Mouse (Mus musculus) intestine, embryonic 16.5 days (tissue): ENCODE results near the gene Mtrex. TPM values are rescaled to one million over a fixed set of nuclear protein-coding genes. Genes with fewer than 3 reads are reported as not detected.
A peak's percentile ranks its signal among the peaks of the same experiment; 100 is the strongest.

Experiments used
- ATAC-seq: fragments of 200-750 bp; cut with Nextera tagmentation; 2 replicates; pipeline ENCODE4 v1.8.0; 2017; ENCODE audit warnings: moderate TSS enrichment, moderate library complexity
- H3K27ac ChIP-seq: fragments of 300-500 bp; sonication (generic); 2 replicates; pipeline ENCODE4 v1.5.1; 2014; ENCODE audit warnings: mild to moderate bottlenecking, low read length
- H3K27me3 ChIP-seq: fragments of 300-500 bp; sonication (generic); replicated peaks from 2 replicates; pipeline ENCODE4 v1.6.1; 2014; ENCODE audit warnings: low read length, control low read depth, mixed read lengths; ENCODE audit not compliant: control insufficient read depth, insufficient read depth
- H3K36me3 ChIP-seq: fragments of 300-500 bp; sonication (generic); 2 replicates; pipeline ENCODE4 v1.6.1; 2014; ENCODE audit warnings: low read length, control low read depth; ENCODE audit not compliant: control insufficient read depth, insufficient read depth
- H3K4me1 ChIP-seq: fragments of 300-500 bp; sonication (generic); 2 replicates; pipeline ENCODE4 v1.6.1; 2014; ENCODE audit warnings: low read length, control low read depth, mixed read lengths; ENCODE audit not compliant: control insufficient read depth, insufficient read depth
- H3K4me2 ChIP-seq: fragments of 300-500 bp; sonication (generic); 2 replicates; pipeline ENCODE4 v1.6.1; 2014; ENCODE audit warnings: low read depth, low read length, control low read depth
- H3K4me3 ChIP-seq: fragments of 300-500 bp; sonication (generic); 2 replicates; pipeline ENCODE4 v1.5.1; 2014; ENCODE audit warnings: mild to moderate bottlenecking, low read length
- H3K9ac ChIP-seq: fragments of 300-500 bp; sonication (generic); 2 replicates; pipeline ENCODE4 v1.6.1; 2014; ENCODE audit warnings: low read depth, low read length
- H3K9me3 ChIP-seq: fragments of 300-500 bp; sonication (generic); 2 replicates; pipeline ENCODE4 v1.6.1; 2016; ENCODE audit warnings: low read length, control low read depth; ENCODE audit not compliant: control insufficient read depth
- WGBS: fragments of 180-500 bp; shearing (Covaris S2); extraction: QIAGEN DNeasy Blood & Tissue Kit; methylation state at CpG from one replicate; pipeline ENCODE4 v1.1.7; 2014; 5-methylcytosine and 5-hydroxymethylcytosine counted together
- polyA plus RNA-seq: library from polyadenylated mRNA; unstranded; fragments of >200 nt; fragmentation: Nextera tagmentation; extraction: Ambion mirVana; gene quantifications from 2 replicates; pipeline ENCODE4 v1.2.1, GENCODE M21; 2015

Gene Mtrex
- polyA plus RNA-seq, 1 experiment from 2014 or later, result 51.5 TPM

DNA sequence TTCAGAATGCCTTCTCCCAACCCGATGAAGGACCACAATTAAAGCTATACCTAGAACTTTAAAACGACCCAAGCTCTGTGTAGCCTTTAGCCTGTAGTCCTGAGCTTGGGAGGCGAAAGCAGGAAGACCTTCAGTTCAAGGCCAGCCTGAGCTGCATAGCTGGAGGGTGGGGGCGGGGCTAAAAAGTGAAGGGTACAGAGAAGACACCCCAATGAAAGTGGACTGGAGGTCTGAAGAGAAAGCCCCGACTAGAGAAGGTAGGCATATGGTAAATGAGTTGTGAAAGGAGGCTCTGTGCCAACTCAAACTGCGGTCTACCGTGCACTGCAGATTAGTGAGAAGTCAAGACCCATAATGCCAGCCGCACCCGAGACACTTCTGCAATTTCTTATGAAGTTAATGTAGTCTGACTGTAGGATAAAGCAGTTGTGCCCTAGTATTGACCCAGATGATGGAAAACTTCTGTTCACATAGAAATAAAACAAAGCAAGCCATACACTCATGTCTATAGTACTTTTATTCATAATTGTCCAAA is 89.5 kb downstream of the Mtrex start:
- no peak overlapping the region for H3K4me2 ChIP-seq
- no peaks in the 10 kb centered on the region for H3K27me3 ChIP-seq
- WGBS, result 82% methylated on average over 9 of the region's 9 CpGs
- H3K27ac ChIP-seq, result no peak overlapping the region
- H3K9me3 ChIP-seq, result no peaks in the 10 kb centered on the region
- no peak overlapping the region for H3K9ac ChIP-seq
- H3K4me1 ChIP-seq, result no peaks in the 10 kb centered on the region
- peaks cover 3% of the 10 kb centered on the region; the same call in 1 of the 2 replicates for H3K36me3 ChIP-seq
- no peak overlapping the region for H3K4me3 ChIP-seq
- ATAC-seq, result no peak

DNA sequence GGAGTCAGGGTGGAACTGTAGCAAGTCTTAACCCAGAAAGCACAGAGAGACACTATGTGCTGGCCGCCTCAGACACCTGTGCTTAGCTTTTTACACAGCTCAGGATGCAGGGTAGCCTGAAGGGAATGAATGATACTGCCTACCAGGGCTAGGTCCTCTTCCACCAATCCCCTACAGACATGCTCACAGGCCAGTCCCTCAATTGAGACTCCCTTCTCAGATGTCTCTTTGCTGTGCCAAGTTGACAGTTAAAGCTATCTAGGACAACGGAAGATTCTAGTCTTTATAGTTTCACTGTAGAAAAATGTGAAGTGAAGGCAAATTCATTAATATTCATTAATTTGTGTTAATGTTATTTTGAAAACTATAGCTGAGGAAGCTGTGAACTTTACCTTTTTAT is 90.2 kb downstream of the Mtrex start:
- no peak overlapping the region for H3K4me3 ChIP-seq
- no peak overlapping the region for H3K9ac ChIP-seq
- no peaks in the 10 kb centered on the region for H3K4me1 ChIP-seq
- ATAC-seq, result no peak
- H3K9me3 ChIP-seq, result no peaks in the 10 kb centered on the region
- no peak overlapping the region for H3K27ac ChIP-seq
- H3K36me3 ChIP-seq, result no peaks in the 10 kb centered on the region
- no peaks in the 10 kb centered on the region for H3K27me3 ChIP-seq
- H3K4me2 ChIP-seq, result no peak overlapping the region
- WGBS, result 89% methylated on average over 2 of the region's 2 CpGs

DNA sequence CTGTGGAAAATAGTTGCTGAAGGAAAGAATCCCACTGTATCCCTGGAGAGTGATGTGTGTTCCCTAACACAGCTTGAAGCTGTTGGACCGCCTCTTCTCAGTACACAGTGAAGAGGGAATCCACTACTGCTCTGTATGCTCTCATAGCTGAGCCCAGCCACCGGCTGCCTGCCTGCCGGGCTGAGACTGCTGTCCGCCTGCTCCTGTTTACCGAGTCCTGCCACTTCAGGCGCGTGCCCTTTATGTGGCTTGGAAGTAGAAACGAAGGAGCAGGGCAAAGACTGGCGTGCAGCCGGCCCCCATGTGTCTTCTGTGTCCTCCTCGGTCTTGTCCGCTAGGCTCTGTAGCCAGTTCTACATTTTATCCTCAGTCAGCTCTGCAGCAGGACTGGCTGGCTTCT is 92.1 kb downstream of the Mtrex start:
- Histone ChIP-seq H3K36me3 (no peaks in the 10 kb centered on the region), H3K4me3 (no peak overlapping the region), H3K27ac (no peak overlapping the region), H3K4me1 (no peaks in the 10 kb centered on the region), H3K4me2 (no peak overlapping the region), H3K27me3 (no peaks in the 10 kb centered on the region), H3K9ac (no peak overlapping the region), H3K9me3 (no peaks in the 10 kb centered on the region)
- peak; percentile 55; the same call in 1 of the 2 replicates for ATAC-seq
- WGBS, result 31% methylated on average over 12 of the region's 12 CpGs

DNA sequence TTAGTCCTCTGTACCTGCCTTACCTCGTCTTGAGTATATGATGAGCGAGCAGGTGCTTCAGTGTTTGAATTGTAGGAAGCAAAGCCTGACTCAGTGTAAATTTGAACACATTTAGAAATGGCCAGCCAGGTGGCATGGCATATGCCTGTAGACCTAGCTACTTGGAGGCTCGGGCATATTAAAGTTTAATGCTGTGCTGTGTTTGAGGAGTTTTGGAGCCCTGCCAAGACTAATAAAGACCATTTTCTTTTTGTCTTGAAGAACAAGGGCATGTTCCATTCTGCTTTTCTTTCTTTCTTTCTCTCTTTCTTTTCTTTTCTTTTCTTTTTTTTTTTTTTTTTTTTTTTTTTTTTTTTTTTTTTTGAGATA is 93.3 kb downstream of the Mtrex start:
- 55% methylated on average over 3 of the region's 3 CpGs for WGBS
- 0 out of 2 replicates have a peak, but pooled peaks have one; percentile 43 for ATAC-seq
- no peak overlapping the region for H3K9ac ChIP-seq

DNA sequence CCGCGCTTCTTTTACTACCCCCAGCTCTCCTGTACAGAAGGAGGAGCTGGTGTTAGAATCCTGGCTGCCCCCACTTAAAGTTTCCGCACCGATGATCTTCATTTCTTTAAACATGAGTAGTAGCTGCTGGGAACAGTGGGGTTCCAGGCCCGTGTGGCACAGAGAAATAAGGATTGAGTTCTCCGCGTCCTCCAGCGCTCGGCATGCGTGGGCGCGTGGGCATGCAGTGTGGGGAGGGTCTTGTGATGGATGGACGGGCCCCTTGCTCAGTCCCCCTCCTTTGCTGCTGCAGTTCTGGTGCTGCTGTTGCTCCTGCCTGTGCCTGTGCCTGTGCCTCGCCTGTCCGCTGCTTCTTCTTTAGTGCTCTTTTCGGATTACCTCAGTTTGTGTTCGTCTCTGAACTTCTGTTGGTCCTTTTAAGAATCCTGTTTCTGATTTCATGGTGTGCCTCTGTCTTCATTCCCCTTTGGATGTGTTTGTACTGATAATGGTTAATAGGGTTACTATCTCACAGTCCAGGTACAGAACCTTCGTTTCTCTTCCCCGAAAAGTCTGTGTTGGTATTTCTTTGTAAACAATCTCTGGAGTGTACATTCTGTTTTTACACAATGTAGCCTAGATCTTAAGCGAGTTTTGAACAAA is 93.8 kb downstream of the Mtrex start:
- 73% methylated on average over 20 of the region's 20 CpGs for WGBS
- Histone ChIP-seq H3K27me3 (no peaks in the 10 kb centered on the region), H3K4me3 (no peak overlapping the region), H3K36me3 (no peaks in the 10 kb centered on the region), H3K27ac (no peak overlapping the region), H3K9ac (no peak overlapping the region), H3K9me3 (no peaks in the 10 kb centered on the region), H3K4me2 (no peak overlapping the region), H3K4me1 (no peaks in the 10 kb centered on the region)
- no peak for ATAC-seq

More for the DNA sequence above, 93.3 kb downstream of the Mtrex start:
- H3K4me2 ChIP-seq, result no peak overlapping the region
- no peaks in the 10 kb centered on the region for H3K27me3 ChIP-seq
- H3K27ac ChIP-seq, result no peak overlapping the region
- H3K9me3 ChIP-seq, result no peaks in the 10 kb centered on the region
- no peaks in the 10 kb centered on the region for H3K4me1 ChIP-seq
- no peaks in the 10 kb centered on the region for H3K36me3 ChIP-seq
- H3K4me3 ChIP-seq, result no peak overlapping the region

DNA sequence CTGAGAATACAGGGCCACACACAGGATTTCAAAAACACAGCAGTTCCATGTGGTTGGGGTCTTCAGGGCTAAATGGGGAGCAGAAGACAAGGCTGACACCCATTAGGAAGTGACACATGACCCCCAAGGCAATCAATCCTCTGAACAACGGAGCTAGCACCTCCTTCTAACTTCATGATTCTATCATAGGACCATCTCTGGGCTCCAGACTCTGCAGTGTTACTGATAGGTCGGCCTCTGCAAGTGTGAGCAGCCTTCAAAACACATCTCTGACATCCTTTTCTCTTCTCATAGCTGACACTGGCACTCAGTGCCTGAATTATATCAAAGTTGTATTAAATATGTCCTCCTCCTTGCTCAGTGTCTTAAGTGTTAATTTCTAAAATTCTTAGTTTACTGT is 94.6 kb downstream of the Mtrex start:
- Histone ChIP-seq H3K4me1 (no peaks in the 10 kb centered on the region), H3K4me2 (no peak overlapping the region), H3K36me3 (no peaks in the 10 kb centered on the region), H3K9ac (no peak overlapping the region), H3K9me3 (no peaks in the 10 kb centered on the region), H3K27me3 (no peaks in the 10 kb centered on the region), H3K4me3 (no peak overlapping the region), H3K27ac (no peak overlapping the region)
- no peak for ATAC-seq
- 46% methylated on average over 2 of the region's 2 CpGs for WGBS

DNA sequence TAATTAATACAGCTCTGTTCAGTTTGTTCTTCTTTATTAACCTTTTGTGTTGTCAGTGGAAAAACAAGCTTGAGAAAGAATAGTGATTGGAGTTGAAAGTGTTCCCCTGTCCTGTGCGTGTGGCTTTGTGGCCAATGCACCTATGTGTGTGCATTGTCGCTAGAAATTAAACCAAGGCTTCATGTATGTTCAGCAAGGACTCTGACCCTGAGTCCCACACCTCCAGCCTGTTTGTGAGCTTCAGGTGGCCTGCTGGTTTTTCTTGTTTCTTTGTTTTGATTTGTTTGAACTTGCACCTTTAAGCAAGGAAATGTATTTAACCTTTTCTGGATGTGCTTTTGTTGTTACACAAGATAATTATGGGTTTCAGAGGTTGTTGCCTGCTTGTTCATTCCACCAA is 97.6 kb downstream of the Mtrex start:
- Histone ChIP-seq H3K4me3 (no peak overlapping the region), H3K36me3 (no peaks in the 10 kb centered on the region), H3K4me1 (no peaks in the 10 kb centered on the region), H3K27me3 (no peaks in the 10 kb centered on the region), H3K9ac (no peak overlapping the region), H3K27ac (no peak overlapping the region), H3K9me3 (no peaks in the 10 kb centered on the region), H3K4me2 (no peak overlapping the region)
- 89% methylated on average over 2 of the region's 2 CpGs for WGBS
- no peak for ATAC-seq

DNA sequence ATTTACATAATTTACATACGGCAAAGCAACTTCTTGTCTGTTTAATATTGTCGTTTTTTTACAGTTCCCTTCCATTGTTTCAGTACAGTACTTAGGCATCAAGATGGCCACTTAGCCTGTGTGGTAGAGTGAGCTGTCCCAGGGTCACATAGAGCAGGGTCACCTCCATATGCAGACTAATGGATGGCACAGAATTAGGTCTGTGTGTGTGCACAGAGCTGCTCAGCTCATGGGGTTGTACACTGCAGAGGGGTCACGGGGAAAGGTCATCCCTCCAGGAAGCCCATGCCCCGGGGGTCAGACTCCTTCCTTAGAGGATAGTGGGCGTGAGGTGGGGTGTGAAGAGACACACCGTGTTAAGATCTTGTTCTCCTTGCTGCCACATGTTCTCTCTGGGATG is 101.7 kb downstream of the Mtrex start:
- H3K27me3 ChIP-seq, result no peaks in the 10 kb centered on the region
- no peak overlapping the region for H3K27ac ChIP-seq
- H3K9me3 ChIP-seq, result no peaks in the 10 kb centered on the region
- no peaks in the 10 kb centered on the region for H3K4me1 ChIP-seq
- H3K4me3 ChIP-seq, result no peak overlapping the region
- 62% methylated on average over 6 of the region's 6 CpGs for WGBS
- no peak for ATAC-seq
- no peaks in the 10 kb centered on the region for H3K36me3 ChIP-seq
- H3K4me2 ChIP-seq, result no peak overlapping the region
- H3K9ac ChIP-seq, result no peak overlapping the region

DNA sequence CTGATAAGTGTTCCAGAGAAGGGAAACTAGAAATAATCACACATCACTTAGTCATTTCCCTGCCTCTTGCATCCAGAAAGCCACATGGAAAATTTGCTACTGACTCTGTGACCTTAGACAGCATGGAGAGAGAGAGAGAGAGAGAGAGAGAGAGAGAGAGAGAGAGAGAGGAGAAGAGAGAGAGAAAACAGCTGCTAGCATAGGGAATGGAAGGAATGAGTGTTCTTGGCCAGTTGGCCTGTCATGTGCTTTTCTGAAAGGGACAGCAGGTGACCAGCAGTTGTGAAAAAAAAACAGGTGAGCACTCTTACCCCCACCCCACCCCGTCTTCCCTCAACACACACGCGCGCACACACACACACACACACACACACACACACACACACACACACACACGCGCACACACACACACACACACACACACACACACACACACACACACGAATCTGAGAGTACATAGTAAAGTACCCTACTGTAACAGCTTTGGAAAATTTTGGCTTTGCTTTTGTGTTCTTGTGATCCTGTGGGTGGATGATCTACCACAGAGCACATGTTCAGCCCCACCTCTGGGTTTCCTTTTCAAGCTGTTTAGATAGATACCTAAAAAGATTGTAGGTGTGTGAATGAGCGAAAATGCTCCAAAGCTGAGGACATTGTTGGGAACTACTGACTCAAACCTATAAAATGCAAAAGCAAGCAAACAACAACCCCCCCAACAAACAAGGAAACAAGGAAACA is 103.1 kb downstream of the Mtrex start:
- no peaks in the 10 kb centered on the region for H3K27me3 ChIP-seq
- H3K4me1 ChIP-seq, result 0 out of 2 replicates have a peak, but pooled peaks cover under 1% of the 10 kb centered on the region
- no peak overlapping the region for H3K4me2 ChIP-seq
- H3K9ac ChIP-seq, result no peak overlapping the region
- H3K4me3 ChIP-seq, result no peak overlapping the region
- ATAC-seq, result no peak
- H3K27ac ChIP-seq, result no peak overlapping the region
- no peaks in the 10 kb centered on the region for H3K36me3 ChIP-seq
- no peaks in the 10 kb centered on the region for H3K9me3 ChIP-seq
- WGBS, result 85% methylated on average over 6 of the region's 8 CpGs
